Mouse (Mus musculus) heart, postnatal 10 days (tissue): Measurements from ENCODE around the gene Zfp644. TPM values are rescaled to one million over a fixed set of nuclear protein-coding genes. Genes with fewer than 3 reads are reported as not detected.

ENCODE experiments used
- DNase-seq, 2 experiments: peaks; one replicate each; pipeline ENCODE4 v3.0.0; 2021
- intact Hi-C: fragments of 180-260 bp; cut with DNase I; formaldehyde crosslinking; loops from one replicate; pipeline ENCODE4 v1.15.1; 2025
- total RNA-seq, 2 experiments: library from RNA; stranded (reverse); gene quantifications; 2 replicates each; pipeline ENCODE4 v1.2.3; 2021

Gene Zfp644
- total RNA-seq, 2 experiments from 2014 or later: 93.5 to 98.2 TPM

DNA sequence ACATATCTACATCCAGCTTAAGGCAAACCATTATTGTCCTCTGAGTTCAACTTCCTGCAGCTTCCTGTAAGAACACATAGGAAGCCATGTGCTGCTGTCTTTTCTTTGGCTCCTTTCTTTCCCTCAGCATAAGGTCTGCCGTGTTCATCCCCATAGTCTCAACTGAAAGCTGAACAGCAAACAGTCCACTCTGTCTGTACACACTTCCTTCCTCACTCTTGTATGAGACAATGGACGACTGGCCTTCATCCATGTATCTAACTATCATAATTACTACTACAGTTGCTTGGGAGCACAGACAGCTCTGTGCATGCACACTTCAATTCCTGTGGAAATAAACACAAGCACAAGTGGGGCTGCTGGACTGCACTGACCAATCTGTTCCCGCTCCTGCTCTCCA is 25.2 kb downstream of the Zfp644 start:
- peak; percentile 22 to 25 for DNase-seq
- intact Hi-C loops: loop anchor here (2.0 kb wide), 1 partner anchor 21 kb away; no protein-coding TSS in a partner anchor

DNA sequence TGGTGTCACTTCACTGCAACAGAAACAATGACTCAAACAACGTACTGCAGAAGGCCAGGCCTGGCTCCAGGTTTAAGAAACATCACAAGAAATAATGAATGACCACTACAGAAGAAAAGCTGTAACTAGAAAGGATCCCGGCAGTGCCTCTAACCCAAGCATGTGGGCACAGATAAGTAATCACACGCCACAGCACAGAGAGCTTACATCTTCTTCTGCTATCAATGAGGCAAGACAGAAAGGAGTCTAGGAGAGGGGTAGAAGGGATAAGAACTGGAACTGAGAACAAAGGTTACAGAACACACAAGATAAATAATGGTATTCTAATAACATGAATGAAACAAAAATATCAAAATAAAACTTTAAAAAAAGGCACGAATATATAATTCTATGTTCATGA is 32.2 kb downstream of the Zfp644 start:
- DNase-seq: no peak
- intact Hi-C loops: no loop called here

DNA sequence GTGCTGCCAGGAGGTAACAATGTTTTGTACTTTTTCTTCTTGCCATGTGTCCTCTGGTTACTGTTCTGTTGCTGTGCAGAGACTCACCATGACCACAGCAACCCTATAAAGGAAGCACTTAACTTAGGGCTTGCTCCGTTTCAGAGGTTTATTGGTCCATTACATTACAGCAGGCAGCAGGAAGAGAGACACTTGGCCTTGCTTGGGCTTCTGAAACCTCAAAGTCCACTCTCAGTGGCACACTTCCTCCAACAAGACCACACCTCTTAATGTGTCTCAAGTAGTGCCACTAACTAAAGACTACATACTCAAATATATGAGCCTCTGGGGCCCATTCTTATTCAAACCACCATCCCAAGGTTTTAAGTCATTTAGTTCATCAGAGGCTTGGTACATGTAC is 36.2 kb downstream of the Zfp644 start:
- DNase-seq: no peak
- intact Hi-C loops: no loop called here

DNA sequence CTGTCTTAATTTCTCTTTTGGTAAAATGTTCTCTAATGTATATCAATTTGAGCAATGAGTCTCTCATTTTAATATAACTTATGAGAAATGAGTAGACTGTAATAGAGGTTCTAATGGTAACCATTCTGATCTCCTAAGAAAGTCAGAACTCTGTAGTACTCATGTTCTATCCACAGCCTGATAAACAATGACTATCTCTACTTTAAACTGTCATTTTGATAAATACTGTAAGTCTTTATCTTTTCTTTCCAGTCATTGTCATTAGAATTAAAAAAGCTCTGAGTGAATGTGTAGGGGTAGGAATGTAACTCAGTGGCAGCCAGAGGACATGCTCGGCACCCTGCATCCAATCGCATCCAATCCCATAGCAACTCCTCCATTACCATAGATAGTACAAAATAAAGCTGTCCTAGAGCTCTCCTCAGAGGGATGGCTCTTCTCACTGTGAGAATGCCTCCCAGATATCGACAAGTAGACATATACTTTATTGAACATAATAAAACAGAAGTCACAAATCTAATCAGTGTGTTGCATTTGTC is 44.2 kb downstream of the Zfp644 start:
- intact Hi-C loops: loop anchor here (5.0 kb wide), 1 partner anchor 149 kb away; no protein-coding TSS in a partner anchor
- no peak for DNase-seq

DNA sequence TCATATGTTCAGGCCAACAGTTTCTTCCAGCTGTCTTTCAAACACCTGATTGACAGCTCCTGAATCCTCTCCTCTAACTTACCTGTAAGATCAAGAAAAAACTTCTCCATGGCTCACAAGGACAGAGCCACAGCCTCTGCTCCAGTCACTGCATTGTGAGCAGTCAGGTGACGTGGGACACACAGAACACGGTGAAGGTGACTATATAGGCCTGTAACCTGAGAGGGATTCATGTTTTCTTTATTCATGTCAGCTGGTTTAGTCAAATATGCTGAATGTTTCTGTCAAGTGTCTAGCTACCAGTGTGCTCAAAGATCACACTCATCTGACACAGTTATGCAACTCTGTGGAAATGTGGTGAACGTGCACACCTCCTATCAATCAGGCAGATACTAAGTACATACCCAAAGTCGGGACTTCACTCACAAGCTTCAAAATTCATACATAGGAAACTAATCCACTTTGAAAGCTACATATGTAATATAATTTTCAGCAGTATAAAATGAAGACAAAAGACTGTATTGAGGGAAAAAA is 44.8 kb downstream of the Zfp644 start:
- DNase-seq: no peak
- intact Hi-C loops: loop anchor here (5.0 kb wide), 1 partner anchor 150 kb away; no protein-coding TSS in a partner anchor

DNA sequence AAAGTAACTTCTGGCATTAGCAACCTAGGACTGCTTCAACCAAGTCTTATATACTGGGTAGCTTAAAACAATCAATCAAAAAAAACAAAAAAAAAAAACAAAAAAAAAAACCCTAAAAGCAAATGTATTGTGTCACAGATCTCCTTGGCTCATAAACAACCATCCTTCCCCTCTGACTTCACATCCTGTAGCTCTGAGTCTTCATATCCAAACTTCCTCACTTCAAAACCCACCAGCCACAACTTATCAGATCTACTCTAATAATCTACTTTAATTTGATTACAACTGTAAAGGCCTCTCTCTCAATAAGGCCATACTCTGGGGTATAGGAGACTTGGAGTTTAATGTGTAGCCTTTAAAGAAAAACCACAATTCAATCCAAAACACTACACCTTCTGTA is 47.1 kb downstream of the Zfp644 start:
- intact Hi-C loops: loop anchor here (2.0 to 10.0 kb wide), 3 partner anchors 152 to 285 kb away; no protein-coding TSS in a partner anchor
- DNase-seq: no peak

DNA sequence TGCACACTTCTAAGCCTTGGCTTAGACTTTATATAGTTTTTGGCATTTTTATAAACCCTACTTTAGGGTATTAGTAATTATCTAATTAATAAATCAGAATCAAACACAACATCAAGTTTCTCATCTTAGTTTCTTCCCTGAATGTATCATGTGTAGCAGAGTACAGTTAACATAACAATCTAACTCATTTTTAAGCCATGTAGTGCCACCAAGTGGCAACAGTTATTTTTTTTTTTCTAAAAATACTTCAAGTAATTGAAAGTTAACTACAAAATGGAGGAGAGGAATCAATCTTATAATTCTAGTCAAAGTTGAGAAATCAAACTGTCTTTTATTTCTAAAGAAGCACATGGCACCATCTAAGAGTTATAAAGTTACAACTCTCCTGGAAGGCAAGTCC is 47.6 kb downstream of the Zfp644 start:
- no peak for DNase-seq
- intact Hi-C loops: loop anchor here (2.0 to 10.0 kb wide), 2 partner anchors 187 to 285 kb away; no protein-coding TSS in a partner anchor

DNA sequence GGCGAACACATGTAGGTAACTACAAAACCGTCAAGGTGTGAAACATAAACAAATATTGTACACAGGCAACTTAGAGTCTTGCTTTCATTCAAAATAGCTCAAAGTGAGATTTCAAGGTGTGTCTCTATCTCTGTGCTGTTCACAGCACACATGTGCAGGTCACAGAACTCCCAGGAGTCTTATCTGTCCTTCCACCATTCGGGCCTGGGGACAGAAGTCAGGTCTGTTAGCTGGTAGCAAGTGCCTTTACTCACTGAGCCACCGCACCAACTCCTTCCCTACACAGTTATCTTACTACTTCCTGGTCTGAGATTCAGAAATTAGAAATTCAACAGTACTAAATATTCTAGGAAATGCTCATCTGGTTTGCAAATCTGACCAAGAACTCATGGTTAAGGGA is 53.7 kb downstream of the Zfp644 start:
- no peak for DNase-seq
- intact Hi-C loops: loop anchor here (10.0 kb wide), 1 partner anchor 279 kb away; no protein-coding TSS in a partner anchor

DNA sequence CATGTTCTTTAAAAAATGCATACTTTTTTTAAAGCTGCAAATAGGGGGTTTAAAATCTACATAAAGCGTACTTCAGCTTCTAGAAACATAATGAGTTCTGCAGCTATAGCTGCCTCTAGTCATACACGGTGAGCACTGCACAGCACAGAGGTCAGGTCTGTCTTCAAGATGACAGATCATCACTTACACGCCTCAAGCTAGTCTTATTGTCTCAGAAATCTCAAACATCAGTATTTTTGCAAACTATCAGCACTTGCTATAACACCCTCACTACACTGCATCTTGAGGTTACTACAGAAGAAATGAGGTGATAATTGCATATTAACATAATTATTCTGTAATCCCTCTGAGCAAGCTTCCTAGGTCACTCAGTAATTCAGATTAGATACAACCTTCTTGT is 55.2 kb downstream of the Zfp644 start:
- no peak for DNase-seq
- intact Hi-C loops: loop anchor here (10.0 kb wide), 1 partner anchor 277 kb away; no protein-coding TSS in a partner anchor

DNA sequence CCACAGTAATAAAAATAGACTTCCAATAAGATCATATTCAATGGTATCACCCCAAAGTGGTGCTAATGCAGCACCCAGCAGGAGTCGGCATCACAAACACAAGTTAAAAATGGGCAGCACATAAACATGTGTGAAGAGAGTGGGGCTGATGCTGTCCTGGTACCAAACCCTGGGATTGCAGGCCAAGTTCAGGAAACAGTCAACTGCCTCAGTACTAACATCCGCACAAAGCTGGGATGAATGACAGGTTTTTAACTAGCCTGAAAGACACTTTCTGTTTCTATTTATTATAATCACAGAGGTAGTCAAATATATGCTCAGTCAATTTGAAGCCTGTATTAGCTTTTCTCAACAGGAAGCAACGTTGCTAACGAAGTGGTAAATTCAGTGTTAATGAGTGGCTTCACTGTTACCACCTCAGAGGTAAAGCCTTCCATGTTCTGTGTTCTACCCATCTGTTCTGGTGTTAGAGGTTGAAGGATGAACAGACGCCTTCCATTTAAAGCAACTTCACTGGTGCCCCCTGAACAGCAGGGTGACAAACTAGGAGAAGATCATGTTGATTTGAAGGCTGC is 56.8 kb downstream of the Zfp644 start:
- intact Hi-C loops: loop anchor here (10.0 kb wide), 1 partner anchor 276 kb away; no protein-coding TSS in a partner anchor

DNA sequence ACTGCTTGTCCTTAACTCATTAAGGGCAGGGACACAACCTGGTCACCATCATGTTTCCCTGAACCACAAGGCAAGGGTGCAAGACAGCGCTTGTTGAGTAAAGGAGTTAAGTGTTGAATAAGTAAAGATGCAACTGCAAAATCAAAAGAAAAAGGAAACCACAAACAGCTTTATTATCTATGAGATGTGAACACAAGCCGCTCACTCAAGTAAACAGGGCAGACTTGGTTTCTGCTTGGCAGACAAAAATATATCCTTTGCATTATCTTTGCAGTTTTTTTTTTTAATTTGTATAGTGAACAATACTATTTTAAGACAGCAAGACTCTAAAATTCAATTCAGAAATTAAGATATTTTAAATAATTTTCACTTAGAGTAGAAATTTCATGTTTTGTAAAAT is 57.5 kb downstream of the Zfp644 start:
- intact Hi-C loops: loop anchor here (10.0 kb wide), 1 partner anchor 275 kb away; no protein-coding TSS in a partner anchor
- no peak for DNase-seq

More for the DNA sequence above, 56.8 kb downstream of the Zfp644 start:
- DNase-seq: no peak

DNA sequence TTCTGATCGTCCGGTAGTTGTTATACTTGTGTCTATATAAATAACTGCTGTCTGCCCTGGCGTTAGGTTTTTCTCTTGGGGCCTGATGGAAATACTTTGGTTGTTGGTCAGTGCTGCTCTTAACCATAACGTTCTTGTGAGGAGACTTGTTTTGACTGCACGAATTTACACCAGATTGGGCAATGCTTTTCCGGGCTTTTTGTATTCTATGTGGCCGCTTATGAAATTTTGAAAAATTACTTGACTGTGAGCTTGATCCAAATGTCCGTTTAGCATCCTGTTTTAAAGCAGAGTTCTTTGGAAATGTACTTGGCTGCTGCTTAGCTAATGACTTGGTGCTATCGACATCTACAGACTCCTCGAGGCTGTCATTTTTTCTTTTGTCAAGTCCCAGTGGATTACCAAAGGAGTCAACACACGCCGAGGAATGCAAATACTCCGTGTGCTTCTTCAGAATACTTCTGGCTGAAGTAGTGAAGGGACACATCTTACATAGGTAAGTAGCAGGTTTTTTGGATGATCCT is 60.6 kb downstream of the Zfp644 start:
- DNase-seq: no peak
- intact Hi-C loops: no loop called here

DNA sequence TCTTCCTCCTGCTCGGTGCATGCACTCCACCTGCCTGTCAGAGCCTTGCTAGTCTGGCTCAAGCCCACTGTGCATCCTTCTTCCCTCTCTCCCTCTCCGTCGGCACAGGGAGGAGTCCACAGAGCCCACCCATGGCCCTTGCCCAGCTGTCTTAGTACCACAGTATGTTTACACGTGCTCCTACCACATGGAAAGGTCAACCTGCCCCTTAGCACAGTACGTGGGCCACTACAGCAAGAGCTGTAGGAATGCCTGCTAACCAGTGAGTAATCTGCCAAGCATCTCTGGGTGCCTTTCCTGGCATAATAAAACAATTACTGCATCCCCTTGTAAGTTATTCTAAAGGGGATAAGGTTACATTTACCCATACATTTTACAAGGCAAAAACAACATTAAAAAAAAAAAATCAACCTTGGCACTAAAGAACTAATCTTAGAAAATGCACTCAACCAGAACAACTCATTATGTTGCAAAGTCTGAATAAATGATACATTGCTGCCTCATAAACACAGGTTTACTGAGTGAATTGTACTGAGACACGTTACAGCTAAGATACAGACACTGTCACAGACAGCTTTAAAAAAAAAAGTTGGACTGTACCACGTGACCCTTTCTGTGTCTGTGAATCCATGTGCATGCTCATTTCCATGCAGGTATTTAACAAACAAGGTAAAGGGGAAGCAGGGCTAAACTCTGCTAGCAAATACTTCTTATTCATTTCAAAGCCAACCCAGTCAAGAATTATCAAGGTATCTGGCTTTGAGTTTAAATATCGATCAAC is 68.5 kb downstream of the Zfp644 start:
- no peak for DNase-seq
- intact Hi-C loops: no loop called here

DNA sequence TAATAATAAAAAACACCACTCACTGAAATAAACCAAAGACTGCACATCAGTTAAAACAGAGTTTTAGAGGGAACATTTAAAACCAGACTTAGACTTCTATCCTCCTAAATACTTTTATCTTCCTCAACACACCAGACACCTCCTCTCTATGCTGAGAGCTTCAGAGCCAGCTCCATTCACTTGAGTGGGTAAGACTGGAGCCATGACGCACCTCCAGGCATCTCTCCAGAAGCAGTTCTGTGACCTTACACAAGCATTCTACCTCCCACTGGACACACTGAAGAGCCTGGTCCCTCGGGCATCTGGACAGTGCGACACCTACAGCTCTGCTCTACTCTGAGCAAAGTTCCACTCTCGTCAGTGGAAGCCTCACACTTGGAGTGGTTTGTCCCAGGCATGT is 73.8 kb downstream of the Zfp644 start:
- peak; percentile 23 to 45 for DNase-seq
- intact Hi-C loops: no loop called here

DNA sequence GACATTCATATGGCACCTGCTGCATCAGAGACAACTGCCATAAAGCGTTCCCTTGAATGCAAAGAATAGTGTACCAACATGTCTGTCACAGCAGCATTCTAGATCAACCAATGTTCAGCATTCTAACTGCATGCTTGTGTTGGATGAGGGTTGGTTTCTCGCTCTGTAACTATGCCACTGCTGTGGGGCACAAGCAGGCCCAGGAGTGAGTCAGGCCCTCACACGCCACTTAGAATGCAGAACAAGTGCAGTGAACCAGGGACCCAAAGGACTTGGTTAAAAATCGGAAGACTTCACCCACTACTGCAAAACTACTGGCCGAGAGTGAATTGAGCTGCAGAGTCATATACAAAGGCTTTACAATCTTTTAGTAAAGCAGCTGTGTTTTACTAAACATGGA is 74.9 kb downstream of the Zfp644 start:
- DNase-seq: no peak
- intact Hi-C loops: no loop called here

DNA sequence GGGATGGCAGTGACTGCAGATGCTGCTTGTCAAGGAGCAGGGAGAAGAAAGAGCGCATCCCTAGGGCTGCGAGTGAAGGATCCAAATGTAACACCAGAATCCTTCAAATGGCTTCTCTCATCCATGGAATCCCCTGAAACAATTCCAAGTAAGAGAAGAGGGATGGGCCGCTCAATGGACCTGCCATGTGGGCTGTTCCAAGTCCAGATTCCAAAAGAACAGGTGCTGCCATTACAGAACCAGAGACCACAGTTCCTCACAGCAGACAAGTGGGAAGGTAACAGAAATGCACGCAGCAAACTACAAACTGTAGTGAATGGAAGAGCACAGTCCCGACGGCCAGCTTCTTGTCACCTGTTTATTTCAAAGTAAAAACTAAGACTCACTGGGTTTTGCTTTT is 76.6 kb downstream of the Zfp644 start:
- no peak for DNase-seq
- intact Hi-C loops: no loop called here

DNA sequence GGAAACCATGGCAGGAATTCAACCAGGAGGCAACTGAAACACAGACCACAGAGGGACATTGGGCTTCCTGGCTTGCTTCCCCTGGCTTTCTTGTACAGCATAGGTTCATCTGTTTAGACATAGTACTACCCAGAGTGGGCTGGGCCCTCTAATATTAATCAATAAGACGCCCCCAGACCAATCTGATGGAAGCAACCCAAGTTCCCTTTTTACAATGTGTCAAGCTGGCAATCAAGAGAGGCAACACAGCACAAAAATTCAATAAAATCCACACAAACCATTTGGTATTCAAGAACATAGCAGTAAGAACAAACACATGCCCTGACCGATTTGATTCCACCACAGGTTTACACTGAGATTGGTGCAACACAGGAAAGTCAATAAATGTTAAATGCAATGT is 82.1 kb downstream of the Zfp644 start:
- DNase-seq: no peak
- intact Hi-C loops: no loop called here

DNA sequence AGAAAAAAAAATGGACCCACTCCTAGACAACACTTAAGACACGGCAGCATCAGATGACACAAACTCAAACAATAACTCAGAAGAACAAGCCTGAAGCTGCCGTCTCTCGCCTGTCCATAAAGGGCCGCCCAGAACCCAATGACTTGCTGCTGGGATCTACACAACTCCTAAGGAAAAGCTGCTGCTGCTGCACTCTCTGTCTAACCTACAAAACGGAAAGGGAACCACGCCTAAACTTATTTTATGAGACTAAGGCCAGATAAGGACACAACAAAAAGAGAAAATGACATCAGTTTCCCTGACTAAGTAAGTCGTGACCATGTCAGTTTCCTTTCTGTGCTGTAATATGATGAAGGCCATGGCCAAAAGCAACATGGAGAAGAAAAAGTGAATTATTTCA is 82.5 kb downstream of the Zfp644 start:
- intact Hi-C loops: no loop called here
- DNase-seq: no peak

DNA sequence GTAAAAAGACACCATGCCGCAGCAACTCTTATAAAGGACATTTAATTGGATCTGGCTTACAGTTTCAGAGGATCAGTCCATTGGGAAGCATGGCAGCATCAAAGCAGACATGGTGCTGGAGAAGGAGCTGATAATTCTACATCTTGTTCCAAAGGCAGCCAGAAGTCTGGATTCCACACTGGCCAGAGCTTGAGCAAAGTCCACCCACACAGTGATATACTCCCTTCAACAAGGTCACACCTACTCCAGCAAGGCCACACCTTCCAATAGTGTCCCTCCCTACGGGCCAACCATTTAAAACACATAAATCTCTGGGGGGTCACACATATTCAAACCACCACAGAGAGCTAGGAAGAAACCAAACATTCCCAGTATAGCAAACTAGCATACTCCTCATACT is 84.9 kb downstream of the Zfp644 start:
- intact Hi-C loops: no loop called here
- DNase-seq: no peak

DNA sequence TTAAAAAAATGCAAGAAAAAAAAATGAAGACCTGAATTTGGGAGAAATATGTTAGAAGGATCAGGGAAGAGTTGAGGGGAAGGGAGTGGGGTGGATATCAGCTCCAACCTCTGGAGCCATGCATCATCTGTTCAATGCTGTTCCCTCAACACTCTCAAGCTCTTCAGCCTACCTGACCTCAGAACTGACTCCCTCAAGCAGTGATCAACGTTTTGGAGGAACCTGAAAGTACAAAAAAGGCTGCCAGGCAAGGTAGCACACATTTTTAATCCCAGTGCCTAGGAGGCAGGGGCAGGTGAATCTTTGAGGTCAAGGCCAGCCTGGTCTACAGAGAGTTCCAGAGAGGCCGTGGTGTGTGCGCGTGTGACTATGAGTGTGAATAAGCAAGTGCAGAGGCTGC is 88.3 kb downstream of the Zfp644 start, which contains the start of gene Gm17304:
Gene Gm17304 (plus strand): TSS at position 301 of the 400 bp plus-strand sequence.
- intact Hi-C loops: no loop called here
- no peak for DNase-seq

DNA sequence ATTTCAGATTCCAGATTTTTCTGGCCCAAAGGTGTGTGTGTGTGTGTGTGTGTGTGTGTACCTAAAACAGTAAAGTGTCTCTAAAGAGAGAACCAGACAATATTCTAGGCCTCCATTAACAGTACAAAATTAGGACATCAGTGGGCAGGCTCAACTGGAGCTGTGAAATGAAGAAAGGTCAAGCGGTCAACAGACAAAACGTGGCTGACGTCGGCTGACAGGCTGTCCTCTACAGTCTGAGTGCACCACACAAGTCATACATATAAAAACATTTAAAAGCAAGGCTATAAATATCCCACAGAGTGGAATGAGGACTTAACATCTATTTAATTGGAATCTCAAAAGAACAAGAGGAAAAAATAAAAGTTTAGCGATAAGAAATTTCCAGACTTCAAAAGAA is 90.0 kb downstream of the Zfp644 start:
- DNase-seq: no peak
- intact Hi-C loops: no loop called here
